Mouse (Mus musculus): ENCODE measurements at regions not wholly inside any gene's neighbourhood (a gene's known extent, or its start where the extent isn't known, plus 50 kb on each side); places are given as distances from the start of the nearest gene placed in this dataset.

- Histone ChIP-seq H3K9me3 (ENCODE audit: control insufficient read depth, low read length) (no peaks in the 10 kb centered on the region), H3K4me3 (ENCODE audit: low read depth, low read length) (no peak overlapping the region)
- no peak for ATAC-seq (ENCODE audit: low read depth)
Observed at GRCm38 (mm10) chr12:14859057-14859456, 707.2 kb upstream of the Fam84a start.

DNA sequence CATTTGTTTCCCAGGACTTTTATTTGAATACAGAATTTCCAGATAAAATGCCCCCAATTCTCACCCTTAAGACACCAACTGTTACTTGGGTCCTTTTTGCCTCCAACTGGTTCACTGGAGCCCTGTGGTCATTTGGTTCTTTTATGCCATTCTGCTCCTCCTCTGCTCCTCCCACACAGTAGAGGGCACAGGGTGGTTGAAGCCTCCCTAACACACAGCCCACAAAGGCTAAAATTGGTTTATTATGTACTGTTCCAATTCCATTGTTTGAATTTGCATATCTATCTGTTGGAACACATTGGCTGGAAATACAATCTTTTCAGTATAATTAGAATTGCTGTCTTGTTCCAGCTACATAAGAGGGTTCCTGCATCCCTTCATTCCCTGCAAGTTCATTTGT lies 683.7 kb upstream of the Fam84a start:
- ATAC-seq (ENCODE audit: low read depth) = no peak
- H3K4me2 ChIP-seq (ENCODE audit: low read depth, low read length) = no peak overlapping the region
- no peaks in the 10 kb centered on the region for H3K9me3 ChIP-seq (ENCODE audit: control insufficient read depth, low read length)
- no peaks in the 10 kb centered on the region for H3K4me1 ChIP-seq (ENCODE audit: control insufficient read depth, insufficient read depth, low read length)
- no peaks in the 10 kb centered on the region for H3K27me3 ChIP-seq (ENCODE audit: control insufficient read depth, insufficient read depth, low read length)
- no peak overlapping the region for H3K27ac ChIP-seq (ENCODE audit: low read depth, low read length)
- no peaks in the 10 kb centered on the region for H3K36me3 ChIP-seq (ENCODE audit: control insufficient read depth, insufficient read depth, low read length)
- no peak overlapping the region for H3K9ac ChIP-seq (replicated peaks; ENCODE audit: low read depth, low read length)
- no peak overlapping the region for H3K4me3 ChIP-seq (ENCODE audit: low read depth, low read length)

More at GRCm38 (mm10) chr12:14859057-14859456, 707.2 kb upstream of the Fam84a start:
- Histone ChIP-seq H3K4me2 (ENCODE audit: low read depth, low read length) (no peak overlapping the region), H3K36me3 (ENCODE audit: control insufficient read depth, insufficient read depth, low read length) (no peaks in the 10 kb centered on the region), H3K4me1 (ENCODE audit: control insufficient read depth, insufficient read depth, low read length) (no peaks in the 10 kb centered on the region), H3K27me3 (ENCODE audit: control insufficient read depth, insufficient read depth, low read length) (no peaks in the 10 kb centered on the region), H3K27ac (ENCODE audit: low read depth, low read length) (no peak overlapping the region), H3K9ac (replicated peaks; ENCODE audit: low read depth, low read length) (no peak overlapping the region)
- 90% methylated on average over 2 of the region's 2 CpGs for WGBS

Data from neural tube, embryonic 14.5 days (tissue).